Mouse (Mus musculus) heart, embryonic 13.5 days (tissue): Measurements from ENCODE around the gene Fgfr2. TPM values are rescaled to one million over a fixed set of nuclear protein-coding genes. Genes with fewer than 3 reads are reported as not detected.

Experiments used
- ATAC-seq: fragments of 200-750 bp; cut with Nextera tagmentation; 2 replicates; pipeline ENCODE4 v1.8.0; 2017; ENCODE audit warnings: moderate TSS enrichment; ENCODE audit not compliant: insufficient number of reproducible peaks, low FRiP score, low TSS enrichment; ENCODE audit errors: extremely low read depth
- H3K27ac ChIP-seq: fragments of 300-500 bp; sonication (generic); replicated peaks from 2 replicates; pipeline ENCODE4 v1.5.1; 2015; ENCODE audit warnings: moderate library complexity, mild to moderate bottlenecking, inconsistent platforms
- H3K27me3 ChIP-seq: fragments of 300-500 bp; sonication (generic); replicated peaks from 2 replicates; pipeline ENCODE4 v1.6.1; 2015; ENCODE audit warnings: mild to moderate bottlenecking, inconsistent platforms
- H3K36me3 ChIP-seq: fragments of 300-500 bp; sonication (generic); 2 replicates; pipeline ENCODE4 v1.6.1; 2015; ENCODE audit warnings: mild to moderate bottlenecking, inconsistent platforms
- H3K4me1 ChIP-seq: fragments of 300-500 bp; sonication (generic); 2 replicates; pipeline ENCODE4 v1.6.1; 2015; ENCODE audit warnings: inconsistent platforms
- H3K4me2 ChIP-seq: fragments of 300-500 bp; sonication (generic); 2 replicates; pipeline ENCODE4 v1.6.1; 2015; ENCODE audit warnings: inconsistent platforms, mild to moderate bottlenecking, moderate library complexity
- H3K4me3 ChIP-seq: fragments of 300-500 bp; sonication (generic); 2 replicates; pipeline ENCODE4 v1.5.1; 2015; ENCODE audit warnings: moderate library complexity, mild to moderate bottlenecking, inconsistent platforms
- H3K9ac ChIP-seq: fragments of 300-500 bp; sonication (generic); 2 replicates; pipeline ENCODE4 v1.6.1; 2015; ENCODE audit warnings: inconsistent platforms, mild to moderate bottlenecking, moderate library complexity
- H3K9me3 ChIP-seq: fragments of 300-500 bp; sonication (generic); 2 replicates; pipeline ENCODE4 v1.6.1; 2016; ENCODE audit warnings: inconsistent platforms
- WGBS: fragments of 180-500 bp; shearing (Covaris S2); methylation state at CpG from one replicate; pipeline ENCODE4 v1.1.7; 2015; ENCODE audit warnings: mixed read lengths; 5-methylcytosine and 5-hydroxymethylcytosine counted together
- polyA plus RNA-seq: library from polyadenylated mRNA; unstranded; fragments of >200 nt; fragmentation: Nextera tagmentation; extraction: Ambion mirVana; gene quantifications from 2 replicates; pipeline ENCODE4 v1.2.1, GENCODE M21; 2015

Fgfr2 gene
- polyA plus RNA-seq, 1 experiment from 2014 or later: 22.5 TPM

DNA sequence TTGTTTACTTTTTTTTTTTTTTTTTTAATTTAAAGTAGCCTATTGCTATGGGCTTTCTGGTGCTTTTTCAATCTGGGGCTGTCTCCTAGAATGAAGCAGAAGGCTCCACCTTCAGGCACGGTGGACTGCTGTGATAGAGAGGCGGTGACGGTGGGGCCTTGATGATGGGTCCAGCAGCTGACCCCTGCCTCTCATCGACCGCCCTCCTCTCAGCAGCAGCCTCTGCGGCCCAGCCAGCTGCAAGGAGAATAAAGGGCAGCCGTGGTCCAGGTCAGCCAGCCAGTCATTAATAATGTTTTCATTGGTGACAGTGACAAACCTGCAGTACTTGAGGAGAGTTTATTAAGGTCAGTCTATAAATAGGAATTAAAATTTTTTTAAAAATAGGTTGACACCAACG is 1646.0 kb downstream of the Fgfr2 start:
- no peak overlapping the region for H3K9ac ChIP-seq
- H3K9me3 ChIP-seq: no peaks in the 10 kb centered on the region
- no peak overlapping the region for H3K4me2 ChIP-seq
- WGBS: 41% methylated on average over 8 of the region's 8 CpGs
- no peak for ATAC-seq
- H3K36me3 ChIP-seq: no peaks in the 10 kb centered on the region
- H3K4me3 ChIP-seq: no peak overlapping the region
- no peak overlapping the region for H3K27ac ChIP-seq
- no peaks in the 10 kb centered on the region for H3K4me1 ChIP-seq
- H3K27me3 ChIP-seq: no peaks in the 10 kb centered on the region

- ATAC-seq: no peak
- Histone ChIP-seq H3K27ac (no peak overlapping the region), H3K4me2 (no peak overlapping the region), H3K4me3 (no peak overlapping the region), H3K9me3 (peaks cover 3% of the 10 kb centered on the region; the same call in 1 of the 2 replicates), H3K4me1 (no peaks in the 10 kb centered on the region), H3K27me3 (peaks cover 7% of the 10 kb centered on the region; the same call in 1 of the 2 replicates), H3K9ac (no peak overlapping the region), H3K36me3 (no peaks in the 10 kb centered on the region)
- 66% methylated on average over 5 of the region's 5 CpGs for WGBS
Measured at GRCm38 (mm10) chr7:131471551-131471950, 1651.6 kb downstream of the Fgfr2 start.

DNA sequence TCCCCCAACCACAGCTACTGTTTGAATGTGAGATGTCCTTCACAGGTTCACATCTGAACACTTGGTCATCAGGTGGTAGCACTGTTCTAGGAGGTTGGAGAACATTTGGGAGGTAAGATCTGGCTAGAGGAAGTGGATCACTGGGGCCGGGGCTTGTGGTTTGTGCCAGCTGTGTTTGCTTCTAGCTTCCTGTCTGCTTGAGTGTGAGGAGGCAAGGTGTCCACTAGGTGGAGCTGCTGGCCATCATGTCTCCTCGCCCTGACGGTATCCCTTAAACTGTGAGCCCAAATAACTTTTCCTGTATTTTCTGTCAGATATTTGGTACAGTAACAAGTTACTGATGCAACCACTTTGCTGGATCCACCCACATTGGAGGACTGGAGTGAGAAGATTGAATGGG is 1653.6 kb downstream of the Fgfr2 start:
- Histone ChIP-seq H3K9ac (no peak overlapping the region), H3K36me3 (no peaks in the 10 kb centered on the region), H3K4me1 (no peaks in the 10 kb centered on the region), H3K4me2 (no peak overlapping the region), H3K9me3 (peaks cover 3% of the 10 kb centered on the region; the same call in 1 of the 2 replicates), H3K27me3 (peaks cover 7% of the 10 kb centered on the region; the same call in 1 of the 2 replicates), H3K27ac (no peak overlapping the region), H3K4me3 (no peak overlapping the region)
- 70% methylated on average over 3 of the region's 3 CpGs for WGBS
- no peak for ATAC-seq

DNA sequence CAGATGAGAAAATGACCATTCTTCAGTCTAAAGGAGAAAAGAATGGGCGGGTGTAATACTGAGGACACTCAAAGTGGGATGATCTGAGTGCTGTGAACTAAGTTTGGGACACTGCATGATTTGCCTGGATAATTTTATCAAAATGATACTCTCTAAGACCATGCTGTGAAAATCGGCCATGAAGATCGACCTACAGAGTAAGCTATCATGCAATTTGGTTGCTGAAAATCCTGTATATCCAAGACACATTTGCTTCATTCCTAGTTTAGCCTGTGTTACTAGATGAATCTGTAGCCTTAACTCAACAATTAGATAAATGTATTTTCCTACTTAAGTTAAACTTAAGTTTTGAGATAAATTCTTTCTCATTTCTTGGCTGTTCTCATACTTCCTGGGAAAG is 1655.8 kb downstream of the Fgfr2 start:
- H3K36me3 ChIP-seq: no peaks in the 10 kb centered on the region
- H3K9me3 ChIP-seq: peaks cover 3% of the 10 kb centered on the region; the same call in 1 of the 2 replicates
- H3K4me2 ChIP-seq: no peak overlapping the region
- H3K9ac ChIP-seq: no peak overlapping the region
- ATAC-seq: no peak
- WGBS: 60% methylated on average over 3 of the region's 3 CpGs
- H3K4me1 ChIP-seq: no peaks in the 10 kb centered on the region
- no peak overlapping the region for H3K4me3 ChIP-seq
- H3K27me3 ChIP-seq: peaks cover 7% of the 10 kb centered on the region; the same call in 1 of the 2 replicates
- H3K27ac ChIP-seq: no peak overlapping the region

DNA sequence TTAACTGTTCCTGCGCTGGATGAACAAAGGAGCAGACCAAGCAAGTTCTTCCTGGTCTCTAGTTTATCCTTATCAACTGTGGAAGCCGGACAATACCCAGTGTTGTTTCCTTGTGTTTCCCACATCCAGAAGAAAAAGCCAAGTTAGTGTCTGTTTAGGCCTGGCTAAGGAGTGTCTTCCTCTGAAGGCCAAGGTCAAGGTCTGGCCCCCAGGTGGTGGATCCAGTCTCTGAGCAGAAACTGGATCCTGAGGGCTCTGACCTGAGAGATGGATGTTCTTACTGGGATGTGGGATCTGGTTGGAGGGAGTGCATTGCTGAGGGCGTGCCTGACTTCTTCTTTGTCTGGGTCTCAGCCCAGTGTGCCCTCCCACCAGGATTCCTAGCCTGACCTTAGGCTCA is 1657.4 kb downstream of the Fgfr2 start:
- H3K27me3 ChIP-seq: peaks cover 7% of the 10 kb centered on the region; the same call in 1 of the 2 replicates
- no peak overlapping the region for H3K27ac ChIP-seq
- no peak overlapping the region for H3K9ac ChIP-seq
- ATAC-seq: no peak
- no peak overlapping the region for H3K4me2 ChIP-seq
- 58% methylated on average over 3 of the region's 3 CpGs for WGBS
- no peaks in the 10 kb centered on the region for H3K36me3 ChIP-seq
- H3K4me1 ChIP-seq: no peaks in the 10 kb centered on the region
- peaks cover 3% of the 10 kb centered on the region; the same call in 1 of the 2 replicates for H3K9me3 ChIP-seq
- H3K4me3 ChIP-seq: no peak overlapping the region

- H3K4me1 ChIP-seq: no peaks in the 10 kb centered on the region
- no peaks in the 10 kb centered on the region for H3K36me3 ChIP-seq
- no peak for ATAC-seq
- H3K9me3 ChIP-seq: peaks cover 3% of the 10 kb centered on the region; the same call in 1 of the 2 replicates
- 66% methylated on average over 3 of the region's 3 CpGs for WGBS
- no peak overlapping the region for H3K4me3 ChIP-seq
- H3K27ac ChIP-seq: no peak overlapping the region
- H3K27me3 ChIP-seq: peaks cover 7% of the 10 kb centered on the region; the same call in 1 of the 2 replicates
- no peak overlapping the region for H3K9ac ChIP-seq
- H3K4me2 ChIP-seq: no peak overlapping the region
Measured at GRCm38 (mm10) chr7:131465117-131465601, 1658.0 kb downstream of the Fgfr2 start.

DNA sequence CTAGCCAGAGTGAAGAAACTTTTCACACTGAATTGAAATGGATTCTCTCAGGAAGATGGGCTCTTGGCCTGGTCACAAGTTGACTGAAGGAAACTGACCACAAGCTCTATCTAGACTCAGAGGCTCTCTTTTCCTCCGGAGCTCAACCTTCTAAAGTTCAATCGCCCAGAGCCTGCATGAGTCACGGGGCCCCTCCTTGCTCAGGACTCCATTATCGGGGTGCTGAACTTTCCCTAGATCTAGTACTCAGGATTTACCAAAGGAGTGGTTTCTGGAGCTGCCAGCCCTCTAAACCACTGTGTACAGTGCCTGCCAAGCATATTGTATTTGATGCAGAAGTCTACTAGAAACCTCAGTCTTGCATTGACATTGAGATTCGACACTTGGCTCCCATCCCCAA is 1666.4 kb downstream of the Fgfr2 start:
- Histone ChIP-seq H3K27me3 (no peaks in the 10 kb centered on the region), H3K27ac (no peak overlapping the region), H3K9me3 (no peaks in the 10 kb centered on the region), H3K36me3 (no peaks in the 10 kb centered on the region), H3K9ac (no peak overlapping the region), H3K4me3 (no peak overlapping the region), H3K4me2 (no peak overlapping the region), H3K4me1 (no peaks in the 10 kb centered on the region)
- ATAC-seq: no peak
- WGBS: 78% methylated on average over 5 of the region's 5 CpGs

GRCm38 (mm10) chr7:131437051-131437450 is 1686.1 kb downstream of the Fgfr2 start:
- ATAC-seq: no peak
- no peaks in the 10 kb centered on the region for H3K27me3 ChIP-seq
- WGBS: 50% methylated on average over 3 of the region's 3 CpGs
- no peak overlapping the region for H3K4me3 ChIP-seq
- H3K4me1 ChIP-seq: no peaks in the 10 kb centered on the region
- no peak overlapping the region for H3K4me2 ChIP-seq
- no peak overlapping the region for H3K9ac ChIP-seq
- no peak overlapping the region for H3K27ac ChIP-seq
- peaks cover 37% of the 10 kb centered on the region for H3K36me3 ChIP-seq
- H3K9me3 ChIP-seq: no peaks in the 10 kb centered on the region

GRCm38 (mm10) chr7:131434276-131434675 is 1688.9 kb downstream of the Fgfr2 start:
- no peak overlapping the region for H3K4me2 ChIP-seq
- no peak for ATAC-seq
- 67% methylated on average over 1 of the region's 1 CpGs for WGBS
- H3K9ac ChIP-seq: no peak overlapping the region
- no peaks in the 10 kb centered on the region for H3K27me3 ChIP-seq
- peaks cover 51% of the 10 kb centered on the region for H3K36me3 ChIP-seq
- no peaks in the 10 kb centered on the region for H3K4me1 ChIP-seq
- H3K9me3 ChIP-seq: no peaks in the 10 kb centered on the region
- no peak overlapping the region for H3K27ac ChIP-seq
- H3K4me3 ChIP-seq: no peak overlapping the region

DNA sequence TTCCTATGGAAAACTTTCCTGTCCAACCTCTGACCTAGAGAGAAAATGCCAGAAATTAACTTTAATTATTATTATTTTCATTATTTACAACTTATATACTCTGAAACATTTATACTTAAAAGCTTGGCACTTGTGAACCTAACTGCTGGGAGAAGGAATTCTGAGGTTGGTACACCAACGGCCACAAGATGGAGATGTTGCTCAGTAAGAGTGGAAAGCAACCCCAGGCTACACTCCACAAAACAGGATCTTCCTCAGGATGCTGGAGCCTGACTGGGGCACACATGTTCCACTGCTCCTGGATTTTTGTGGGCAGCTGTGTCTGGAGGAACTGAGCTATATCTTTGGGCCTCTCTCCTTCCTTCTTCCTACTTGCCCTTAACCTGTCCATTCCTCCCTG is 1690.9 kb downstream of the Fgfr2 start:
- Histone ChIP-seq H3K27me3 (no peaks in the 10 kb centered on the region), H3K36me3 (peaks cover 56% of the 10 kb centered on the region), H3K9ac (no peak overlapping the region), H3K27ac (no peak overlapping the region), H3K4me1 (no peaks in the 10 kb centered on the region), H3K4me2 (no peak overlapping the region), H3K9me3 (no peaks in the 10 kb centered on the region), H3K4me3 (no peak overlapping the region)
- ATAC-seq: no peak
- 16% methylated on average over 1 of the region's 1 CpGs for WGBS

GRCm38 (mm10) chr7:131427331-131427730 is 1695.8 kb downstream of the Fgfr2 start:
- Histone ChIP-seq H3K27ac (no peak overlapping the region), H3K9me3 (peaks cover 6% of the 10 kb centered on the region; the same call in 1 of the 2 replicates), H3K9ac (no peak overlapping the region), H3K4me1 (no peaks in the 10 kb centered on the region), H3K36me3 (peaks cover 63% of the 10 kb centered on the region), H3K27me3 (no peaks in the 10 kb centered on the region), H3K4me2 (no peak overlapping the region), H3K4me3 (no peak overlapping the region)
- ATAC-seq: no peak
- 78% methylated on average over 5 of the region's 5 CpGs for WGBS

GRCm38 (mm10) chr7:131424912-131425311 is 1698.2 kb downstream of the Fgfr2 start:
- ATAC-seq: no peak
- H3K4me2 ChIP-seq: no peak overlapping the region

More at GRCm38 (mm10) chr7:131424912-131425311, 1698.2 kb downstream of the Fgfr2 start:
- Histone ChIP-seq H3K27me3 (no peaks in the 10 kb centered on the region), H3K27ac (no peak overlapping the region), H3K9me3 (peaks cover 6% of the 10 kb centered on the region; the same call in 1 of the 2 replicates), H3K4me1 (no peaks in the 10 kb centered on the region), H3K9ac (no peak overlapping the region), H3K4me3 (no peak overlapping the region), H3K36me3 (peaks cover 44% of the 10 kb centered on the region)
- WGBS: 60% methylated on average over 2 of the region's 2 CpGs
